Mouse (Mus musculus) stomach, embryonic 15.5 days (tissue): Measurements from ENCODE around the gene Insc. TPM values are rescaled to one million over a fixed set of nuclear protein-coding genes. Genes with fewer than 3 reads are reported as not detected.
A peak's percentile ranks its signal among the peaks of the same experiment; 100 is the strongest.

ENCODE experiments used
- ATAC-seq: fragments of 200-750 bp; cut with Nextera tagmentation; 2 replicates; pipeline ENCODE4 v1.8.0; 2017; ENCODE audit warnings: low read depth, moderate number of reproducible peaks, moderate TSS enrichment; ENCODE audit not compliant: insufficient read depth, low FRiP score
- H3K27ac ChIP-seq: fragments of 300-500 bp; sonication (generic); 2 replicates; pipeline ENCODE4 v1.5.1; 2015; ENCODE audit warnings: mild to moderate bottlenecking, inconsistent platforms
- H3K27me3 ChIP-seq: fragments of 300-500 bp; sonication (generic); replicated peaks from 2 replicates; pipeline ENCODE4 v1.6.1; 2015; ENCODE audit warnings: inconsistent platforms
- H3K36me3 ChIP-seq: fragments of 300-500 bp; sonication (generic); 2 replicates; pipeline ENCODE4 v1.6.1; 2015; ENCODE audit warnings: inconsistent platforms
- H3K4me1 ChIP-seq: fragments of 300-500 bp; sonication (generic); 2 replicates; pipeline ENCODE4 v1.6.1; 2015; ENCODE audit warnings: inconsistent platforms
- H3K4me2 ChIP-seq: fragments of 300-500 bp; sonication (generic); 2 replicates; pipeline ENCODE4 v1.6.1; 2015; ENCODE audit warnings: mild to moderate bottlenecking, inconsistent platforms
- H3K4me3 ChIP-seq: fragments of 300-500 bp; sonication (generic); replicated peaks from 2 replicates; pipeline ENCODE4 v1.5.1; 2015; ENCODE audit warnings: inconsistent platforms
- H3K9ac ChIP-seq: fragments of 300-500 bp; sonication (generic); 2 replicates; pipeline ENCODE4 v1.6.1; 2015; ENCODE audit warnings: inconsistent platforms
- H3K9me3 ChIP-seq: fragments of 300-500 bp; sonication (generic); 2 replicates; pipeline ENCODE4 v1.6.1; 2016; ENCODE audit warnings: inconsistent platforms
- WGBS: fragments of 180-500 bp; shearing (Covaris S2); methylation state at CpG from one replicate; pipeline ENCODE4 v1.1.7; 2015; 5-methylcytosine and 5-hydroxymethylcytosine counted together
- polyA plus RNA-seq: library from polyadenylated mRNA; unstranded; fragments of >200 nt; fragmentation: Nextera tagmentation; extraction: Ambion mirVana; gene quantifications from 2 replicates; pipeline ENCODE4 v1.2.1, GENCODE M21; 2015

Insc gene
- polyA plus RNA-seq, 1 experiment from 2014 or later, result 23.4 TPM

GRCm38 (mm10) chr7:114738166-114738565, 5.3 kb upstream of the Insc start:
- Histone ChIP-seq H3K36me3 (no peaks in the 10 kb centered on the region), H3K4me3 (no peak overlapping the region), H3K27ac (no peak overlapping the region), H3K9ac (no peak overlapping the region), H3K4me2 (no peak overlapping the region), H3K9me3 (no peaks in the 10 kb centered on the region), H3K4me1 (no peaks in the 10 kb centered on the region), H3K27me3 (no peaks in the 10 kb centered on the region)
- ATAC-seq, result no peak

GRCm38 (mm10) chr7:114740360-114741165, 2.9 kb upstream of the Insc start:
- no peak for ATAC-seq
- H3K9me3 ChIP-seq, result no peaks in the 10 kb centered on the region
- H3K9ac ChIP-seq, result no peak overlapping the region
- no peak overlapping the region for H3K4me3 ChIP-seq
- no peaks in the 10 kb centered on the region for H3K27me3 ChIP-seq
- peaks cover 3% of the 10 kb centered on the region; the same call in 1 of the 2 replicates for H3K4me1 ChIP-seq
- no peak overlapping the region for H3K27ac ChIP-seq
- no peaks in the 10 kb centered on the region for H3K36me3 ChIP-seq
- WGBS, result 57% methylated on average over 6 of the region's 6 CpGs
- H3K4me2 ChIP-seq, result no peak overlapping the region

- Histone ChIP-seq H3K36me3 (no peaks in the 10 kb centered on the region), H3K27me3 (no peaks in the 10 kb centered on the region), H3K4me2 (0 out of 2 replicates have a peak overlapping the region, but pooled peaks have one; percentile 77), H3K9me3 (no peaks in the 10 kb centered on the region), H3K27ac (no peak overlapping the region), H3K4me1 (peaks cover 7% of the 10 kb centered on the region; the same call in 1 of the 2 replicates), H3K9ac (no peak overlapping the region), H3K4me3 (no peak overlapping the region)
- 42% methylated on average over 3 of the region's 3 CpGs for WGBS
- no peak for ATAC-seq
These were observed 1.2 kb downstream of the Insc start for GRCm38 (mm10) chr7:114744639-114745245.

- Histone ChIP-seq H3K27ac (no peak overlapping the region), H3K9ac (0 out of 2 replicates have a peak overlapping the region, but pooled peaks have one; percentile 0), H3K9me3 (no peaks in the 10 kb centered on the region), H3K27me3 (no peaks in the 10 kb centered on the region), H3K4me3 (peak overlapping the region; percentile 38), H3K4me1 (peaks cover 7% of the 10 kb centered on the region; the same call in 1 of the 2 replicates), H3K4me2 (peak overlapping the region; percentile 77), H3K36me3 (no peaks in the 10 kb centered on the region)
- 4% methylated on average over 34 of the region's 34 CpGs for WGBS
- peak; percentile 48; the same call in 1 of the 2 replicates for ATAC-seq
These were observed 2.2 kb downstream of the Insc start for GRCm38 (mm10) chr7:114745481-114746271.

- ATAC-seq, result no peak
- peaks cover 7% of the 10 kb centered on the region; the same call in 1 of the 2 replicates for H3K4me1 ChIP-seq
- H3K4me2 ChIP-seq, result no peak overlapping the region
- no peaks in the 10 kb centered on the region for H3K27me3 ChIP-seq
- no peaks in the 10 kb centered on the region for H3K9me3 ChIP-seq
- WGBS, result 75% methylated on average over 3 of the region's 3 CpGs
- no peaks in the 10 kb centered on the region for H3K36me3 ChIP-seq
- H3K4me3 ChIP-seq, result no peak overlapping the region
- H3K27ac ChIP-seq, result no peak overlapping the region
- no peak overlapping the region for H3K9ac ChIP-seq
These were observed 4.1 kb downstream of the Insc start for GRCm38 (mm10) chr7:114747596-114747995.

GRCm38 (mm10) chr7:114748239-114748638, 4.7 kb downstream of the Insc start:
- WGBS, result 63% methylated on average over 4 of the region's 4 CpGs
- H3K9ac ChIP-seq, result no peak overlapping the region
- no peak overlapping the region for H3K4me3 ChIP-seq
- peaks cover 7% of the 10 kb centered on the region; the same call in 1 of the 2 replicates for H3K4me1 ChIP-seq
- ATAC-seq, result no peak
- no peaks in the 10 kb centered on the region for H3K27me3 ChIP-seq
- H3K27ac ChIP-seq, result no peak overlapping the region
- H3K4me2 ChIP-seq, result no peak overlapping the region
- no peaks in the 10 kb centered on the region for H3K36me3 ChIP-seq
- no peaks in the 10 kb centered on the region for H3K9me3 ChIP-seq

GRCm38 (mm10) chr7:114753471-114753870, 10.0 kb downstream of the Insc start:
- no peaks in the 10 kb centered on the region for H3K4me1 ChIP-seq
- H3K9me3 ChIP-seq, result no peaks in the 10 kb centered on the region
- no peak overlapping the region for H3K9ac ChIP-seq
- WGBS, result 59% methylated on average over 2 of the region's 2 CpGs
- H3K27ac ChIP-seq, result no peak overlapping the region
- no peak for ATAC-seq
- H3K36me3 ChIP-seq, result no peaks in the 10 kb centered on the region
- no peak overlapping the region for H3K4me2 ChIP-seq
- no peak overlapping the region for H3K4me3 ChIP-seq
- H3K27me3 ChIP-seq, result no peaks in the 10 kb centered on the region

GRCm38 (mm10) chr7:114754196-114754595, 10.7 kb downstream of the Insc start:
- Histone ChIP-seq H3K36me3 (no peaks in the 10 kb centered on the region), H3K9ac (no peak overlapping the region), H3K4me3 (no peak overlapping the region), H3K27me3 (no peaks in the 10 kb centered on the region), H3K27ac (no peak overlapping the region), H3K9me3 (no peaks in the 10 kb centered on the region), H3K4me1 (no peaks in the 10 kb centered on the region), H3K4me2 (no peak overlapping the region)
- 41% methylated on average over 1 of the region's 1 CpGs for WGBS
- ATAC-seq, result no peak

- no peaks in the 10 kb centered on the region for H3K27me3 ChIP-seq
- no peaks in the 10 kb centered on the region for H3K4me1 ChIP-seq
- WGBS, result 86% methylated on average over 8 of the region's 8 CpGs
- no peak overlapping the region for H3K4me2 ChIP-seq
- no peak for ATAC-seq
- H3K36me3 ChIP-seq, result no peaks in the 10 kb centered on the region
- H3K4me3 ChIP-seq, result no peak overlapping the region
- no peaks in the 10 kb centered on the region for H3K9me3 ChIP-seq
- H3K9ac ChIP-seq, result no peak overlapping the region
- no peak overlapping the region for H3K27ac ChIP-seq
These were observed 11.1 kb downstream of the Insc start for GRCm38 (mm10) chr7:114754626-114755025.

- 61% methylated on average over 2 of the region's 2 CpGs for WGBS
- no peak overlapping the region for H3K4me2 ChIP-seq
- no peak overlapping the region for H3K4me3 ChIP-seq
- no peaks in the 10 kb centered on the region for H3K9me3 ChIP-seq
- no peaks in the 10 kb centered on the region for H3K36me3 ChIP-seq
- no peak for ATAC-seq
- no peak overlapping the region for H3K9ac ChIP-seq
- H3K4me1 ChIP-seq, result no peaks in the 10 kb centered on the region
- H3K27ac ChIP-seq, result no peak overlapping the region
- H3K27me3 ChIP-seq, result no peaks in the 10 kb centered on the region
These were observed 19.2 kb downstream of the Insc start for GRCm38 (mm10) chr7:114762660-114763059.

GRCm38 (mm10) chr7:114765273-114765672, 21.8 kb downstream of the Insc start:
- Histone ChIP-seq H3K4me1 (no peaks in the 10 kb centered on the region), H3K4me3 (no peak overlapping the region), H3K9me3 (no peaks in the 10 kb centered on the region), H3K27me3 (no peaks in the 10 kb centered on the region), H3K4me2 (no peak overlapping the region), H3K36me3 (no peaks in the 10 kb centered on the region), H3K27ac (no peak overlapping the region), H3K9ac (no peak overlapping the region)
- no peak for ATAC-seq
- 77% methylated on average over 3 of the region's 3 CpGs for WGBS

GRCm38 (mm10) chr7:114766523-114766922, 23.0 kb downstream of the Insc start:
- ATAC-seq, result no peak
- Histone ChIP-seq H3K4me2 (no peak overlapping the region), H3K4me1 (no peaks in the 10 kb centered on the region), H3K9me3 (no peaks in the 10 kb centered on the region), H3K27me3 (no peaks in the 10 kb centered on the region), H3K27ac (no peak overlapping the region), H3K4me3 (no peak overlapping the region), H3K9ac (no peak overlapping the region), H3K36me3 (no peaks in the 10 kb centered on the region)
- 46% methylated on average over 3 of the region's 3 CpGs for WGBS
